Mouse (Mus musculus): ENCODE results near the gene Lysmd2. TPM values are rescaled to one million over a fixed set of nuclear protein-coding genes. Genes with fewer than 3 reads are reported as not detected.

The Lysmd2 gene
- polyA plus RNA-seq, 1 experiment from 2014 or later, result 35.4 TPM

DNA sequence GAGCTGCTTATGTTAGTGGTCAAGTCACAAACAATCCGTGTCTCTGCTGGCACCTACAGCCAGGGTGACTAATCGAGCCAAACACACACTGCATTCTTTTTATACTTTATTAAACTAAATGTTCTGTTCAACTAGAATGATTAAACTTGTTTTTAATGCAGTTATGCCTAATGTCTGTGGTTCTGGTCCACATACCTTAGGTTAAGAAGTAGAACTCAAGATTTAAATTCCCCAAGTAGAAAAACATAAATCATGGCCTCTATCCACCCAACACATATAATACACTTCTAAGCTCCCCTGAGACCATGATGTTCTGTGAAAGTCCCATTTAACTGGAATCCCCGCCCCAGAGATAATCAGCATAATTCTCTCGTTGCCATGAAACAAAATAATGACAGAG lies 54.1 kb downstream of the Lysmd2 start:
- ATAC-seq (ENCODE audit: low FRiP score, low read depth), result no peak
- no peaks in the 10 kb centered on the region for H3K9me3 ChIP-seq
- H3K27me3 ChIP-seq, result no peaks in the 10 kb centered on the region
- no peak overlapping the region for H3K27ac ChIP-seq (replicated peaks)
- no peak overlapping the region for H3K4me3 ChIP-seq
- peaks cover 34% of the 10 kb centered on the region for H3K36me3 ChIP-seq
- H3K9ac ChIP-seq, result no peak overlapping the region
- peaks cover 18% of the 10 kb centered on the region for H3K4me1 ChIP-seq (replicated peaks)
- WGBS, result 79% methylated on average over 4 of the region's 4 CpGs
- H3K4me2 ChIP-seq, result no peak overlapping the region

DNA sequence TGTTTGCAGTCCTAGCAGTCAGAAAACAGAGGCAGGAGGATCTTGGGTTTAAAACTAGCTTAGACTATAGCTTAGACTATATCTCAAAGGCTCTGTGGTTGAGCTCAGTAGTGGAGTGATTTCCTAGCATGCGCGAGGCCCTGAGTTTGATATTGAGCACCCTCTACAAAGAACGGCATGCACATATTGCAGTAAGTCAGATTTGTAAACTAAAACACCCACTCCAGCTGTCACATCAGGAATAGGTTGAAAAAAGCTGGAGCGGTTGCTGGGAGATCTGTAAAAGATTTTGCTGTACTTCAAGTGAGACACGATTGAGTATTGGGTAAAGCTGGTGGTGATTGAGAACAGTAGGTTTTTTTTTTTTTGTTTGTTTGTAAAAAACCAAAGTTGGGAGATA lies 55.1 kb downstream of the Lysmd2 start:
- Histone ChIP-seq H3K9ac (no peak overlapping the region), H3K9me3 (no peaks in the 10 kb centered on the region), H3K4me1 (replicated peaks) (peaks cover 21% of the 10 kb centered on the region), H3K27ac (replicated peaks) (no peak overlapping the region), H3K4me2 (no peak overlapping the region), H3K4me3 (no peak overlapping the region), H3K36me3 (peaks cover 24% of the 10 kb centered on the region), H3K27me3 (no peaks in the 10 kb centered on the region)
- no peak for ATAC-seq (ENCODE audit: low FRiP score, low read depth)
- 85% methylated on average over 5 of the region's 5 CpGs for WGBS

DNA sequence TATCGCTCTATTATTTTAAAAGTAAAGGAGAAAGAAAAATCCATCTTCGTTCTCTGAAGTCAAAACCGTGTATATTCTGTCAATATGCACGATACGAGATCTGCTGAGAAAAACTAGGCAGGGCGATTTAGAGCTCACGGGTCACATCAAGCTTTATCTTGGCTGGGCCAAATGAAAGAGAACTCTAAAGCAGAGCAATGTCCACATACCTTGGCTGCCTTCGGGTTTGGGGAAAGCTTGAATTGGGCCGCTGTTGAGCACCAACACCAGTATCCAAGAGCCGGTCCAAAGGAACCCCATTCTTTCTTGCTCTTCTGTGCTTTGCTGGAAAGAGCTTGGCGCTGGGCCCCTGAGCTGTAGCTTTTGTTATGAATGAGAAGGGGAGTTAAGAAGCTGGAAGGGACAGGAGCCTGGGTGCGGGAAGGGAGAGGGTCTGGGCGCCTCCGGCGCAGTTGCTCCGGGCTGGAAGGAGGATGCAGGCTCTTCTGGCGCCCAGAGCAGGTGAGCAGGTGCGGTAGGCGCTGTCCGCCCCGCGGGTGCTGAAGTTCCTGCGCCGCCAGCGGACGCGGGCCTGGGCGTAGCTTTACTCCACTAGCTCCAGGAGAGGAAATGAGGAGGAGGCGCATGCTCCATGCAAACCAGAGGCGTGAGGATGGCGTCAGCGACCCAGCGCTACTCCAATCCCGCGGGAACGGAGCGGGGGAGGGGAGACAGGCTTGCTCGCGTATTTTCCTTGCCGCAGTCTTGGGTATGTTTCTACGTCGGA lies 58.1 kb downstream of the Lysmd2 start, which contains the start of gene Scg3:
Gene Scg3 (minus strand): TSS at position 631 of the 766 bp plus-strand sequence.
- H3K9me3 ChIP-seq, result no peaks in the 10 kb centered on the region
- peaks cover 8% of the 10 kb centered on the region; the same call in 1 of the 2 replicates for H3K36me3 ChIP-seq
- whole genome bisulfite sequencing, result 4% methylated on average over 42 of the region's 42 CpGs
- ATAC-seq (ENCODE audit: low FRiP score, low read depth), result peak; percentile 99
- peaks cover 21% of the 10 kb centered on the region for H3K4me1 ChIP-seq (replicated peaks)
- H3K9ac ChIP-seq, result peak within 1 kb of the TSS; percentile 84
- H3K27me3 ChIP-seq, result no peaks in the 10 kb centered on the region
- H3K27ac ChIP-seq (replicated peaks), result peak within 1 kb of the TSS; percentile 94
- peak within 1 kb of the TSS; percentile 50 for H3K4me2 ChIP-seq
- peak within 1 kb of the TSS; percentile 91 for H3K4me3 ChIP-seq

DNA sequence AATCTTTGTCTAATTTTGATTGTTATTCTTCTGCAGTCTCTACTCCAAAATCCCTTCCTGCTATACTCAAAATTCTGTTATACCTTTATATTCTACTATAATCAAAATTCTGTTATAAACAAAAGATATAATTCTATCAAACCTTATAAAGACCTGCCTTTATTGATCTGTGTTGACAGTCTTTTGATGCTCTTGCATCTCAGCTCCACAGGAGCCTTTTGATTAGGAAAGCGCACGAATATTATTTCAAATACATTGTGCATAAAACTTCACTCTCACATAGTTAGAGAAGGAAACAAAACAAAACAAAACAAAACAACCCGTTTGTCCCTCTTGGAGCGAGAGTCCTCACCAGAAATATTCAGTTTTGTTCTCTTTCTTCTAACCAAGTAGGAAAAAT lies 58.8 kb downstream of the Lysmd2 start:
- peak; percentile 7; the same call in 1 of the 2 replicates for ATAC-seq (ENCODE audit: low FRiP score, low read depth)
- WGBS, result 53% methylated on average over 4 of the region's 4 CpGs
- peak overlapping the region; percentile 50 for H3K4me2 ChIP-seq

DNA sequence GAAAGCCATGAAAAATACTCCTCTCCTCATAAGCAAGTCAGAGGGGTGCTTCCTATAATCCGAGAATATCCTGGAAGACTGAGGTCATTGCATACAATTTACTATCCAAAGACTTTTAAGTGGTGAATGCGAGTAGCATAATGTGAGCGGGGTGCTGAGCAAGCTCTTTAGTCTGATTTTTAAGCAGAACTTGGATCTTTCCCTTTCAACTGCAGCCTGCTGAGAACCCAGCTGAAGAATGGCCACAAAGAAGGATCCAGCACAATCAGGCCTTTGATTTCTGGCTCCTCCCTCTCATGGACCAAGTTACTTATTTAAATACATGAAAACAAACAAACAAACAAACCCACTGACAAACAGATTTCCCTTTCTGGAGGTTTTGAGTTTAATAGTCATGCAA lies 59.2 kb downstream of the Lysmd2 start:
- no peaks in the 10 kb centered on the region for H3K9me3 ChIP-seq
- H3K9ac ChIP-seq, result peak overlapping the region; percentile 84
- H3K4me3 ChIP-seq, result peak overlapping the region; percentile 91
- peak overlapping the region; percentile 94 for H3K27ac ChIP-seq (replicated peaks)
- peak overlapping the region; percentile 50 for H3K4me2 ChIP-seq
- no peaks in the 10 kb centered on the region for H3K27me3 ChIP-seq
- peaks cover 21% of the 10 kb centered on the region for H3K4me1 ChIP-seq (replicated peaks)
- 64% methylated on average over 3 of the region's 3 CpGs for WGBS
- 0 out of 2 replicates have a peak, but pooled peaks cover 5% of the 10 kb centered on the region for H3K36me3 ChIP-seq
- ATAC-seq (ENCODE audit: low FRiP score, low read depth), result no peak

More for the DNA sequence above, 58.8 kb downstream of the Lysmd2 start:
- H3K27ac ChIP-seq (replicated peaks), result peak overlapping the region; percentile 94
- H3K27me3 ChIP-seq, result no peaks in the 10 kb centered on the region
- H3K4me3 ChIP-seq, result peak overlapping the region; percentile 91
- peaks cover 21% of the 10 kb centered on the region for H3K4me1 ChIP-seq (replicated peaks)
- peaks cover 6% of the 10 kb centered on the region; the same call in 1 of the 2 replicates for H3K36me3 ChIP-seq
- peak overlapping the region; percentile 84 for H3K9ac ChIP-seq
- no peaks in the 10 kb centered on the region for H3K9me3 ChIP-seq

Other genes with a start within 250 kb of the Lysmd2 start
- 151 and 154 TPM in 2 replicates for gene Mapk6, start 215.7 kb upstream of the Lysmd2 start, polyA plus RNA-seq (2015; fragmentation: Nextera tagmentation; extraction: Ambion mirVana)
- gene Leo1, start 184.2 kb upstream of the Lysmd2 start, polyA plus RNA-seq (2015; fragmentation: Nextera tagmentation; extraction: Ambion mirVana), result 39.8 and 46.4 TPM in 2 replicates
- gene Tmod3, start 66.1 kb upstream of the Lysmd2 start, polyA plus RNA-seq (2015; fragmentation: Nextera tagmentation; extraction: Ambion mirVana), result 80.8 and 84.5 TPM in 2 replicates
- 262 and 271 TPM in 2 replicates for gene Tmod2, start 14.4 kb upstream of the Lysmd2 start, polyA plus RNA-seq (2015; fragmentation: Nextera tagmentation; extraction: Ambion mirVana)
- 115 and 120 TPM in 2 replicates for gene Scg3, start 58.3 kb downstream of the Lysmd2 start, polyA plus RNA-seq (2015; fragmentation: Nextera tagmentation; extraction: Ambion mirVana)
- 2.6 and 3.9 TPM in 2 replicates for gene Bmp5, start 149.6 kb downstream of the Lysmd2 start, polyA plus RNA-seq (2015; fragmentation: Nextera tagmentation; extraction: Ambion mirVana)

Measured in hindbrain, embryonic 15.5 days (tissue).